Mouse (Mus musculus) ES-Bruce4 (cell line): ENCODE data around the gene Btbd2. TPM values are rescaled to one million over a fixed set of nuclear protein-coding genes. Genes with fewer than 3 reads are reported as not detected.
A peak's percentile ranks its signal among the peaks of the same experiment; 100 is the strongest.

Source experiments
- H3K27ac ChIP-seq: 2 replicates; pipeline ENCODE4 v1.5.1; 2012; ENCODE audit warnings: low read length, inconsistent platforms; ENCODE audit not compliant: insufficient read depth
- H3K27me3 ChIP-seq: 2 replicates; pipeline ENCODE4 v1.6.1; 2012; ENCODE audit warnings: mild to moderate bottlenecking, low read length, inconsistent platforms; ENCODE audit not compliant: control insufficient read depth, poor library complexity, insufficient read depth, severe bottlenecking
- H3K36me3 ChIP-seq: 2 replicates; pipeline ENCODE4 v1.6.1; 2012; ENCODE audit warnings: inconsistent platforms, mild to moderate bottlenecking, low read length, moderate library complexity; ENCODE audit not compliant: control insufficient read depth, poor library complexity, insufficient read depth, severe bottlenecking
- H3K4me1 ChIP-seq: one replicate; pipeline ENCODE4 v1.8.1; 2011; ENCODE audit warnings: low read length; ENCODE audit not compliant: control insufficient read depth, insufficient read depth
- H3K4me3 ChIP-seq: 2 replicates; pipeline ENCODE4 v1.5.1; 2011; ENCODE audit warnings: low read depth, mild to moderate bottlenecking, low read length
- H3K9ac ChIP-seq: 2 replicates; pipeline ENCODE4 v1.6.1; 2012; ENCODE audit warnings: low read depth, mild to moderate bottlenecking, inconsistent platforms; ENCODE audit not compliant: poor library complexity, severe bottlenecking
- H3K9me3 ChIP-seq: replicated peaks from 2 replicates; pipeline ENCODE4 v1.6.1; 2012; ENCODE audit warnings: mild to moderate bottlenecking, low read length, inconsistent platforms; ENCODE audit not compliant: control insufficient read depth, poor library complexity, insufficient read depth, severe bottlenecking
- CTCF ChIP-seq: IDR thresholded peaks from one replicate; pipeline ENCODE4 v1.8.1; 2011; ENCODE audit warnings: low read depth, low read length
- EP300 ChIP-seq: IDR thresholded peaks from 2 replicates; pipeline ENCODE4 v1.6.1; 2011; ENCODE audit warnings: low read depth, low read length; ENCODE audit not compliant: insufficient read depth
- POLR2A ChIP-seq: IDR thresholded peaks from one replicate; pipeline ENCODE4 v1.8.1; 2011; ENCODE audit warnings: low read length; ENCODE audit not compliant: insufficient read depth
- polyA plus RNA-seq: library from polyadenylated mRNA; stranded (reverse); fragments of >200 nt; gene quantifications from 2 replicates; pipeline ENCODE4 v1.2.4, GENCODE M21; 2011; ENCODE audit warnings: low read depth; ENCODE audit not compliant: missing spikeins, insufficient read depth, insufficient read length

The Btbd2 gene
- polyA plus RNA-seq, 1 experiment, result 47.1 TPM

GRCm38 (mm10) chr10:80696502-80697392 lies 39.9 kb upstream of the Btbd2 start:
- Histone ChIP-seq H3K4me3 (no peak overlapping the region), H3K9me3 (no peaks in the 10 kb centered on the region), H3K27ac (peak overlapping the region; percentile 79), H3K27me3 (no peaks in the 10 kb centered on the region), H3K36me3 (no peaks in the 10 kb centered on the region), H3K9ac (no peak overlapping the region), H3K4me1 (peaks cover 5% of the 10 kb centered on the region)
- TF ChIP-seq CTCF (no peak), EP300 (no peak), POLR2A (no peak)

GRCm38 (mm10) chr10:80695801-80696501 lies 39.1 kb upstream of the Btbd2 start:
- no peaks in the 10 kb centered on the region for H3K9me3 ChIP-seq
- H3K36me3 ChIP-seq, result no peaks in the 10 kb centered on the region
- H3K4me1 ChIP-seq, result peaks cover 5% of the 10 kb centered on the region
- H3K27ac ChIP-seq, result peak overlapping the region; percentile 79
- H3K9ac ChIP-seq, result no peak overlapping the region; the same call in 1 of the 2 replicates
- TF ChIP-seq CTCF, result no peak
- no peak for TF ChIP-seq EP300
- no peak for TF ChIP-seq POLR2A
- H3K27me3 ChIP-seq, result no peaks in the 10 kb centered on the region
- no peak overlapping the region for H3K4me3 ChIP-seq

DNA sequence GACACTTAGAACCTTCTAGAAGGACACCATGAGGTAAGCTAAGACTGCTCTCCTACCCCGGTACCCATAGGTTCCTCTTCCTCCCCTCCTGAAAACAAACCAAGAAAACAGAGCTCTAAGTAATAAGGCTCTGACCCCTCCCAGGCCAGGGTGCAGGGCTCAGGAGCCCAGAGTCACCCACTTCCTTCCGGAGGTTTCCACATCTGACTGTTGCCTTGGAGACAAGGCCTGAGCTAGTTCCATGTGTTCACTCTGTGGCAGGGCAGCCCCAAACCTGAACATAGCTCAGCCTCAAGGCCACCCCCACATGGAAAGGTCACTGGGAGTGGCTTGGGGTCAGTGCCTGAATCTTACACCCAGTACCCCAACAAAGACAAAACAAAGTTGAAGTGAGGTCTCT lies 38.3 kb upstream of the Btbd2 start:
- Histone ChIP-seq H3K4me3 (no peak overlapping the region), H3K9ac (no peak overlapping the region), H3K27ac (peak overlapping the region; percentile 54; the same call in 1 of the 2 replicates), H3K27me3 (no peaks in the 10 kb centered on the region), H3K9me3 (no peaks in the 10 kb centered on the region), H3K36me3 (no peaks in the 10 kb centered on the region), H3K4me1 (peaks cover 5% of the 10 kb centered on the region)
- TF ChIP-seq POLR2A, result no peak
- TF ChIP-seq CTCF, result no peak

DNA sequence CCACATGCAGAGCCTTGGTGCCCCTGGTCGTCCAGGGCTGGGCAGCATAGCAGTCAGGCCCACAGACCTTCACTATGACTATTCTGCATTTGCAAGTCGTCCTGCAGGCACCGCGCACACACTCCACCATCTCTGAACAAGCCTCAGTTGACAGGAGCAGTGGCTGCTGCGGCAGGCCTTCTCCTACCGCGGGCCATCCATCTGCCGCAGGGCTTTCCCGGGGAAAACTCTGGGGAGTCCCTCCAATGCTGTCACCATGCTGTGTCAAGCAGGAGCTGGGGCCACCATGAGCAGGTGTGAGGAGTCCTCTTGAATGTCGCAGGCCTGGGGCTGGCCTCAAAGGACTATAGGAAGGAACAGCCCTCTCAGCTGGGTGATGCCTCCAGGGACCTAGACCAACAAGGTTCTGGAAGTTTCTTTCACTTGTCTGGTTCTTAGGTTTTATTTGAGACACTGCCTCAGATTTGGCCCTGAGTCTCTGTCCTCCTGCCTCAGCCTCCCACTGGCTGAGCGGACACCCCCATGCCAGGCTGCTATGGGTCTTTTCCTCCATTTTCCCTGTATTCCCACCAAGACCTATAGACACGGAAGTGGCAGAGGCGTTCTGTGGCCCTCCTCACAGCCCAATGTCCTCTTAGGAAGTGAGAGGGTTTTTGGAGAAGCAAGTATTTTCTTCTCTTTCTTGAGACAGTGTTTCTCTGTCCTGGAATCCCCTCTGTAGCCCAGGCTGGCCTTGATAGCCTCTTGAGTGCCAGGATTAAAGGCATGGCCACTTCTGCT lies 37.5 kb upstream of the Btbd2 start:
- no peak overlapping the region for H3K9ac ChIP-seq
- H3K27me3 ChIP-seq, result no peaks in the 10 kb centered on the region
- H3K27ac ChIP-seq, result no peak overlapping the region
- TF ChIP-seq POLR2A, result no peak
- no peak for TF ChIP-seq EP300
- no peak for TF ChIP-seq CTCF
- H3K4me3 ChIP-seq, result no peak overlapping the region
- H3K9me3 ChIP-seq, result no peaks in the 10 kb centered on the region
- no peaks in the 10 kb centered on the region for H3K36me3 ChIP-seq
- peaks cover 5% of the 10 kb centered on the region for H3K4me1 ChIP-seq

DNA sequence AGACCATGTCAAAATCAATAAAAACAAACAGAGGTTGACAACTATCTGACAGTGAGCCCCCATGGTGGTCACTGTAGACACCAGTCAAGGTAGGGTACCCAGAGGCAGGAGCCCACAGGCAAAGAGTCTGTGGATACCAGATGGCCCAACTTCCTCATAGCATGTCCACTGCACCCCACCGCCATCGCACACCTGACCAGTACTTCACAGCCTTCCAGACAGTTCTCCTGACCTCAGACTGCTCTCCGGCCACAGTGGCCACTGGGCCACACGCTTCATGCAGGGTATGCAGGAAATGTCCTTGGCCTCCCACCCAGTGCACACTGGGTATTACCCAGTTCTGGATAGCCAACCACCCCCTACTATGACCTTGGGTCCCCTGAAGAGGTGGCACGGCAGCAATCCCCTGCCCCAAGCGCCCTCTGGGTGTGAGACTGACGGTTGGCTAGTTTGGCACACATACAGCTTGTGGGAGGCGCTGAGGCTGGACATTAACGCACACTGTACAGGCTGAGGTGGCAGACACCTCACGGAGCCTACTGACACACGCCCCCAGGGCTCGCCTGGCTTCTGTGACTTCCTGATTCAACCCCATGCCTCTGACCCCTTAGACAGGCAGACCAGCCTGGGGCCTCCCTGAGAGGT lies 36.7 kb upstream of the Btbd2 start:
- Histone ChIP-seq H3K36me3 (no peaks in the 10 kb centered on the region), H3K27me3 (no peaks in the 10 kb centered on the region), H3K4me1 (peaks cover 5% of the 10 kb centered on the region), H3K9ac (no peak overlapping the region), H3K27ac (no peak overlapping the region), H3K9me3 (no peaks in the 10 kb centered on the region), H3K4me3 (no peak overlapping the region)
- no peak for TF ChIP-seq CTCF
- no peak for TF ChIP-seq POLR2A
- no peak for TF ChIP-seq EP300
